Mouse (Mus musculus) midbrain, embryonic 16.5 days (tissue): Measurements from ENCODE around the gene Olfr1305. TPM values are rescaled to one million over a fixed set of nuclear protein-coding genes. Genes with fewer than 3 reads are reported as not detected.

Experiments
- ATAC-seq: fragments of 200-750 bp; cut with Nextera tagmentation; 2 replicates; pipeline ENCODE4 v1.8.0; 2017; ENCODE audit warnings: moderate TSS enrichment
- H3K27ac ChIP-seq: fragments of 300-500 bp; sonication (generic); 2 replicates; pipeline ENCODE4 v1.5.1; 2014; ENCODE audit warnings: mild to moderate bottlenecking, low read length, mixed read lengths
- H3K27me3 ChIP-seq: fragments of 300-500 bp; sonication (generic); 2 replicates; pipeline ENCODE4 v1.6.1; 2014; ENCODE audit warnings: low read depth, low read length, mixed read lengths; ENCODE audit not compliant: control insufficient read depth, insufficient read depth
- H3K36me3 ChIP-seq: fragments of 300-500 bp; sonication (generic); 2 replicates; pipeline ENCODE4 v1.6.1; 2014; ENCODE audit warnings: mild to moderate bottlenecking, low read length, moderate library complexity, mixed read lengths; ENCODE audit not compliant: control insufficient read depth, insufficient read depth
- H3K4me1 ChIP-seq: fragments of 300-500 bp; sonication (generic); 2 replicates; pipeline ENCODE4 v1.6.1; 2014; ENCODE audit warnings: mild to moderate bottlenecking, low read length, mixed read lengths; ENCODE audit not compliant: control insufficient read depth, insufficient read depth
- H3K4me2 ChIP-seq: fragments of 300-500 bp; sonication (generic); 2 replicates; pipeline ENCODE4 v1.6.1; 2014; ENCODE audit warnings: mild to moderate bottlenecking, low read length, mixed read lengths
- H3K4me3 ChIP-seq: fragments of 300-500 bp; sonication (generic); 2 replicates; pipeline ENCODE4 v1.5.1; 2014; ENCODE audit warnings: low read depth, mild to moderate bottlenecking, low read length, moderate library complexity, mixed read lengths
- H3K9ac ChIP-seq: fragments of 300-500 bp; sonication (generic); 2 replicates; pipeline ENCODE4 v1.6.1; 2014; ENCODE audit warnings: low read depth, low read length, mixed read lengths
- H3K9me3 ChIP-seq: fragments of 300-500 bp; sonication (generic); replicated peaks from 2 replicates; pipeline ENCODE4 v1.6.1; 2014; ENCODE audit warnings: mild to moderate bottlenecking, low read length, mixed read lengths; ENCODE audit not compliant: control insufficient read depth, poor library complexity, severe bottlenecking
- WGBS: fragments of 180-500 bp; shearing (Covaris S2); extraction: QIAGEN DNeasy Blood & Tissue Kit; methylation state at CpG from one replicate; pipeline ENCODE4 v1.1.7; 2014; 5-methylcytosine and 5-hydroxymethylcytosine counted together
- polyA plus RNA-seq: library from polyadenylated mRNA; unstranded; fragments of >200 nt; fragmentation: Nextera tagmentation; extraction: Ambion mirVana; gene quantifications from 2 replicates; pipeline ENCODE4 v1.2.1, GENCODE M21; 2015

The Olfr1305 gene
- polyA plus RNA-seq = not detected in 2 replicates

DNA sequence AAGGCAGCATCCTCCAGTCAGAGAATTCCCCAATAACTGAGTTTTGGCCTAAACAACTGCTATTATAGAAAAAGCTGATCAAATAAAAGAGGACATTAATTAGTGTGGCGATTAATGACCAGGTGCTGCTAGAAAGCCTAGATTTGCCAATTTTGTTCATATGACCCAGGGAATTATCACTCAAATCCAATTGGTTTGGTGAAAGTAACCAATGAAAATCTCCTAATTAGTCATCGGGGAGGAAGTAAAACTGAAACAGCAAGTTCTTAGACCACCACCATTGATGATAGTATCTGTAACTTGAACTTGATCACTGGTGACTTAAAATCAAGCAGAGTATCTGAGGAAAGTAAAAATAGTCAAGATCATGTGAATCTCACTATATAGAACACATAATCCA, at the start of gene Olfr1305:
Gene Olfr1305 (minus strand): TSS at position 101 of the 400 bp plus-strand sequence.
- H3K27me3 ChIP-seq = no peaks in the 10 kb centered on the region
- H3K4me1 ChIP-seq = no peaks in the 10 kb centered on the region
- no peak within 1 kb of the TSS for H3K9ac ChIP-seq
- no peak within 1 kb of the TSS for H3K4me2 ChIP-seq
- 94% methylated on average over 2 of the region's 2 CpGs for WGBS
- H3K9me3 ChIP-seq = no peaks in the 10 kb centered on the region
- no peaks in the 10 kb centered on the region for H3K36me3 ChIP-seq
- H3K4me3 ChIP-seq = no peak within 1 kb of the TSS
- no peak within 1 kb of the TSS for H3K27ac ChIP-seq
- no peak for ATAC-seq

DNA sequence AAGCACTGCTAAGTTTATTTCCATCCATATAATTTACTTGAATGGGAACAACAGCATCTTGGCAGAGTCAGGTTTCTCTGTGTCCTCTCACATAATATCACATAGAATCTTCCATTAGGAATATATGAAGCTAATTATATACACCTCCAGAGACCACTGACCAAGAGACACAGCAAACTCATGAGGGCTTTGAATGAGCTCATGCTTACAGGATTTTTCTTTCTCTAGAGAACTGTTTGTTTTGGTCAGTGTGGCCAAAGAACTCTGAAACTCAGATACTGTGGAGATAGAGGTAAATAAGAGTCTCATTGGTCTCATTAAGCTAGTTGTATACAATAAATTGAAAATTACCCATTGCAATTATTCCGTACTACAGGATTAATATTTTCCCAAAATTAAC, 39.2 kb upstream of the Olfr1305 start, which contains the start of gene Olfr1306:
Gene Olfr1306 (minus strand): TSS at position 101 of the 400 bp plus-strand sequence.
- H3K4me2 ChIP-seq = no peak within 1 kb of the TSS
- H3K36me3 ChIP-seq = no peaks in the 10 kb centered on the region
- no peak within 1 kb of the TSS for H3K9ac ChIP-seq
- no peak within 1 kb of the TSS for H3K4me3 ChIP-seq
- 88% methylated on average over 1 of the region's 1 CpGs for WGBS
- H3K27me3 ChIP-seq = no peaks in the 10 kb centered on the region
- no peaks in the 10 kb centered on the region for H3K9me3 ChIP-seq
- H3K27ac ChIP-seq = no peak within 1 kb of the TSS
- ATAC-seq = no peak
- H3K4me1 ChIP-seq = no peaks in the 10 kb centered on the region

DNA sequence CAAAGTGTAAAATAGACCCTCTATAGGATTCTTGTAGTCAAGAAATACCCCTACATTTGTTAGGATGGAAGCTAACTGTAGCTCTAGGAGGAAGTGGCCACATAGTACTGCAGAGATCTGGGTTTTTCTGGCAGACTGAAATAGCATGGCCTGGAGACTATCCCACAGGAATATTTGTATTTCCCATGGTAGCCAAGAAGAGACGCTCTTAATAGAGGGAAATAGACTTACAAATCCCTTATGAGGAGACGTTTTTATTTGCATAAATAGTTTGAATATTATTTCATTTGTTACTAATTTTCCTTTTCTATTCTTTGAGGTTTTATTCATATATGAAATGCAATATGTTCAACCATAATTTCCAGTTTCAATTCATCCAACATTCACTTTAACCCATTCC, 56.7 kb downstream of the Olfr1305 start, which contains the start of gene Olfr1303:
Gene Olfr1303 (minus strand): TSS at position 101 of the 400 bp plus-strand sequence.
- H3K4me3 ChIP-seq = no peak within 1 kb of the TSS
- H3K4me2 ChIP-seq = no peak within 1 kb of the TSS
- WGBS = 80% methylated on average over 2 of the region's 2 CpGs
- H3K9ac ChIP-seq = no peak within 1 kb of the TSS
- H3K4me1 ChIP-seq = no peaks in the 10 kb centered on the region
- no peak for ATAC-seq
- no peak within 1 kb of the TSS for H3K27ac ChIP-seq
- H3K9me3 ChIP-seq = no peaks in the 10 kb centered on the region
- H3K36me3 ChIP-seq = no peaks in the 10 kb centered on the region
- H3K27me3 ChIP-seq = no peaks in the 10 kb centered on the region

Other genes with a start within 250 kb of the Olfr1305 start
- not detected in 2 replicates for gene Olfr1298, start 227.9 kb downstream of the Olfr1305 start, polyA plus RNA-seq
- not detected in 2 replicates for gene Olfr1299, start 215.7 kb downstream of the Olfr1305 start, polyA plus RNA-seq
- gene Olfr1301, start 126.1 kb downstream of the Olfr1305 start, polyA plus RNA-seq = not detected in 2 replicates
- not detected in 2 replicates for gene Olfr1302, start 99.7 kb downstream of the Olfr1305 start, polyA plus RNA-seq
- not detected in 2 replicates for gene Olfr1303, start 56.8 kb downstream of the Olfr1305 start, polyA plus RNA-seq
- not detected in 2 replicates for gene Olfr1306, start 39.1 kb upstream of the Olfr1305 start, polyA plus RNA-seq
- gene Olfr1307, start 72.3 kb upstream of the Olfr1305 start, polyA plus RNA-seq = not detected in 2 replicates
- gene Olfr1308, start 87.8 kb upstream of the Olfr1305 start, polyA plus RNA-seq = not detected in 2 replicates
- gene Olfr1309, start 113.1 kb upstream of the Olfr1305 start, polyA plus RNA-seq = not detected in 2 replicates
- gene Olfr1310, start 135.6 kb upstream of the Olfr1305 start, polyA plus RNA-seq = not detected in 2 replicates
- gene Olfr1311, start 147.3 kb upstream of the Olfr1305 start, polyA plus RNA-seq = not detected in 2 replicates
- gene Olfr1312, start 173.1 kb upstream of the Olfr1305 start, polyA plus RNA-seq = not detected in 2 replicates
- gene Olfr1313, start 200.7 kb upstream of the Olfr1305 start, polyA plus RNA-seq = not detected in 2 replicates
- not detected in 2 replicates for gene Olfr1314, start 219.6 kb upstream of the Olfr1305 start, polyA plus RNA-seq
- gene Olfr1315-ps1, start 238.3 kb upstream of the Olfr1305 start, polyA plus RNA-seq = not detected in 2 replicates